13 mouse cellular contexts compared by ENCODE assay signal in genomic region chr10:119761451-119762367, GRCm38 (mm10).
DNase-seq lines count a peak whose midpoint lies in the region; ATAC-seq and TF ChIP-seq lines count a peak whose summit lies in the region.
"Had no signal": no experiment of that assay in that cellular context is flagged by ENCODE, and none has a peak within 500 bp of the region (broad histone marks: within the 10 kb centered on the region; RNA-seq: fewer than 3 reads in every experiment).

No protein-coding gene starts in this region.

- peak overlapping the region; percentile 35; the same call in 1 of the 2 replicates for H3K9ac ChIP-seq in hindbrain, embryonic 13.5 days
- 0 out of 2 replicates have a peak overlapping the region, but pooled peaks have one; percentile 1 for H3K9ac ChIP-seq in midbrain, postnatal 0 days (replicated peaks; ENCODE audit: low read length, poor library complexity, severe bottlenecking)
- H3K9ac ChIP-seq: liver, embryonic 15.5 days had no signal

- WGBS in hindbrain, embryonic 13.5 days: 72% methylated on average over 33 of the region's 33 CpGs
- 91% methylated on average over 33 of the region's 33 CpGs for WGBS in hindbrain, embryonic 10.5 days
- WGBS in midbrain, postnatal 0 days: 57% methylated on average over 33 of the region's 33 CpGs

- H3K36me3 ChIP-seq in hindbrain, embryonic 13.5 days: no peaks in the 10 kb centered on the region
- 0 out of 2 replicates have a peak, but pooled peaks cover 3% of the 10 kb centered on the region for H3K36me3 ChIP-seq in hindbrain, embryonic 10.5 days
- no peaks in the 10 kb centered on the region for H3K36me3 ChIP-seq in midbrain, postnatal 0 days (ENCODE audit: insufficient read depth, low read length)
- H3K36me3 ChIP-seq: liver, embryonic 15.5 days had no signal

- peak overlapping the region; percentile 36 for H3K4me2 ChIP-seq in hindbrain, embryonic 13.5 days
- peak overlapping the region; percentile 36 for H3K4me2 ChIP-seq in midbrain, postnatal 0 days (ENCODE audit: low read depth, low read length, poor library complexity, severe bottlenecking)
- H3K4me2 ChIP-seq: liver, embryonic 15.5 days had no signal

- no peak for TF ChIP-seq CTCF in midbrain, postnatal 0 days (IDR thresholded peaks at IDR 0.05)

- H3K9me3 ChIP-seq in hindbrain, embryonic 13.5 days: no peaks in the 10 kb centered on the region
- peaks cover 2% of the 10 kb centered on the region; the same call in 1 of the 2 replicates for H3K9me3 ChIP-seq in hindbrain, embryonic 10.5 days
- no peaks in the 10 kb centered on the region for H3K9me3 ChIP-seq in midbrain, postnatal 0 days (ENCODE audit: low read length)

- ATAC-seq in hindbrain, embryonic 13.5 days (ENCODE audit: low FRiP score): no peak
- peak; percentile 56; the same call in 1 of the 2 replicates for ATAC-seq in midbrain, postnatal 0 days (ENCODE audit: low FRiP score)

- no peaks in the 10 kb centered on the region for H3K27me3 ChIP-seq in hindbrain, embryonic 13.5 days
- H3K27me3 ChIP-seq in hindbrain, embryonic 10.5 days (ENCODE audit: insufficient read depth, poor library complexity, severe bottlenecking): no peaks in the 10 kb centered on the region
- H3K27me3 ChIP-seq in midbrain, postnatal 0 days (ENCODE audit: insufficient read depth, low read length): no peaks in the 10 kb centered on the region
- H3K27me3 ChIP-seq: liver, embryonic 15.5 days had no signal

- no peak for DNase-seq in hindbrain, embryonic 10.5 days (ENCODE audit: low spot score)
- peak; percentile 64 for DNase-seq in brain, adult 2 months (ENCODE audit: low read depth, low spot score)
- peak; percentile 18 for DNase-seq in layer of hippocampus, adult 9-11 months
- peak; percentile 31 for DNase-seq in midbrain, postnatal 0 days (ENCODE audit: low spot score)
- no peak for DNase-seq in urinary bladder, postnatal 4 days (ENCODE audit: low spot score in 2 of 2)
- no peak for DNase-seq in adrenal gland, adult (ENCODE audit: inconsistent age in 2 of 2, low spot score in 1 of 2)
- no peak for DNase-seq in urinary bladder, adult 2 months (ENCODE audit: low spot score)
- DNase-seq: adrenal gland, postnatal 36 days; cerebellum, adult 9-10 months; heart, postnatal 14 days; kidney, postnatal 14 days had no signal

- 0 out of 2 replicates have a peak overlapping the region, but pooled peaks have one; percentile 5 for H3K4me3 ChIP-seq in hindbrain, embryonic 13.5 days
- H3K4me3 ChIP-seq in hindbrain, embryonic 10.5 days: no peak overlapping the region
- peak overlapping the region; percentile 13; the same call in 1 of the 2 replicates for H3K4me3 ChIP-seq in midbrain, postnatal 0 days (ENCODE audit: low read depth, low read length)
- H3K4me3 ChIP-seq: liver, embryonic 15.5 days had no signal

- H3K4me1 ChIP-seq in hindbrain, embryonic 13.5 days (replicated peaks): peaks cover 20% of the 10 kb centered on the region
- peaks cover 14% of the 10 kb centered on the region; the same call in 1 of the 2 replicates for H3K4me1 ChIP-seq in hindbrain, embryonic 10.5 days (replicated peaks)
- H3K4me1 ChIP-seq in midbrain, postnatal 0 days (ENCODE audit: insufficient read depth, low read length): no peaks in the 10 kb centered on the region
- H3K4me1 ChIP-seq: liver, embryonic 15.5 days had no signal

- H3K27ac ChIP-seq in hindbrain, embryonic 13.5 days: peak overlapping the region; percentile 40; the same call in 1 of the 2 replicates
- no peak overlapping the region for H3K27ac ChIP-seq in hindbrain, embryonic 10.5 days
- peak overlapping the region; percentile 21 for H3K27ac ChIP-seq in midbrain, postnatal 0 days (ENCODE audit: low read depth, low read length)
- H3K27ac ChIP-seq: liver, embryonic 15.5 days had no signal

Comparison
In these comparisons a context has a peak if more than half of its experiments do, and no peak if none do; other contexts are left out.
1. DNase-seq: peak in brain, adult 2 months (single experiment), layer of hippocampus, adult 9-11 months (single experiment) and midbrain, postnatal 0 days (single experiment); none in hindbrain, embryonic 10.5 days (single experiment), urinary bladder, postnatal 4 days (0 of 2), adrenal gland, adult (0 of 2) and urinary bladder, adult 2 months (single experiment).